Mouse (Mus musculus) heart, postnatal 0 days (tissue): ENCODE measurements at regions not wholly inside any gene's neighbourhood (a gene's known extent, or its start where the extent isn't known, plus 50 kb on each side); places are given as distances from the start of the nearest gene placed in this dataset.

Source experiments
- ATAC-seq: fragments of 200-750 bp; cut with Nextera tagmentation; 2 replicates; pipeline ENCODE4 v1.8.0; 2017; ENCODE audit warnings: low read depth, moderate number of reproducible peaks, moderate library complexity; ENCODE audit not compliant: insufficient read depth
- DNase-seq: peaks from one replicate; pipeline ENCODE4 v3.0.0-alpha.2; 2016; ENCODE audit warnings: low spot score
- H3K27ac ChIP-seq: fragments of 300-500 bp; sonication (generic); 2 replicates; pipeline ENCODE4 v1.5.1; 2014; ENCODE audit warnings: low read depth, mild to moderate bottlenecking
- H3K27me3 ChIP-seq: fragments of 300-500 bp; sonication (generic); 2 replicates; pipeline ENCODE4 v1.6.1; 2014; ENCODE audit warnings: low read length, mixed read lengths; ENCODE audit not compliant: control insufficient read depth, insufficient read depth
- H3K36me3 ChIP-seq: fragments of 300-500 bp; sonication (generic); replicated peaks from 2 replicates; pipeline ENCODE4 v1.6.1; 2014; ENCODE audit warnings: low read length, mixed read lengths; ENCODE audit not compliant: control insufficient read depth, insufficient read depth
- H3K4me1 ChIP-seq: fragments of 300-500 bp; sonication (generic); 2 replicates; pipeline ENCODE4 v1.6.1; 2014; ENCODE audit warnings: antibody characterized with exemption; ENCODE audit not compliant: control insufficient read depth, insufficient read depth
- H3K4me2 ChIP-seq: fragments of 300-500 bp; sonication (generic); 2 replicates; pipeline ENCODE4 v1.6.1; 2014; ENCODE audit warnings: low read depth, mild to moderate bottlenecking, low read length, moderate library complexity
- H3K4me3 ChIP-seq: fragments of 300-500 bp; sonication (generic); 2 replicates; pipeline ENCODE4 v1.5.1; 2014; ENCODE audit warnings: low read depth, low read length
- H3K9ac ChIP-seq: fragments of 300-500 bp; sonication (generic); replicated peaks from 2 replicates; pipeline ENCODE4 v1.6.1; 2014; ENCODE audit warnings: low read depth, low read length, mixed read lengths
- H3K9me3 ChIP-seq: fragments of 300-500 bp; sonication (generic); replicated peaks from 2 replicates; pipeline ENCODE4 v1.6.1; 2016; ENCODE audit warnings: low read length; ENCODE audit not compliant: control insufficient read depth
- CTCF ChIP-seq: IDR thresholded peaks from 2 replicates; pipeline ENCODE4 v1.5.1; 2016; ENCODE audit warnings: antibody characterized with exemption, control low read depth, low read depth
- EP300 ChIP-seq: IDR thresholded peaks from 2 replicates; pipeline ENCODE4 v1.6.1; 2016; ENCODE audit warnings: antibody characterized with exemption, low read depth
- WGBS: fragments of 180-500 bp; shearing (Covaris S2); extraction: QIAGEN DNeasy Blood & Tissue Kit; methylation state at CpG from one replicate; pipeline ENCODE4 v1.1.7; 2014; 5-methylcytosine and 5-hydroxymethylcytosine counted together

GRCm38 (mm10) chr12:77094168-77094567, 132.2 kb upstream of the Max start:
- no peak overlapping the region for H3K27ac ChIP-seq
- peaks cover 11% of the 10 kb centered on the region; the same call in 1 of the 2 replicates for H3K4me1 ChIP-seq
- H3K36me3 ChIP-seq, result no peaks in the 10 kb centered on the region
- no peak overlapping the region for H3K4me2 ChIP-seq
- H3K4me3 ChIP-seq, result no peak overlapping the region
- H3K9ac ChIP-seq, result no peak overlapping the region
- no peak for ATAC-seq
- 52% methylated on average over 7 of the region's 7 CpGs for WGBS
- H3K27me3 ChIP-seq, result no peaks in the 10 kb centered on the region
- TF ChIP-seq CTCF (no peak), EP300 (no peak)
- no peak for DNase-seq
- no peaks in the 10 kb centered on the region for H3K9me3 ChIP-seq

DNA sequence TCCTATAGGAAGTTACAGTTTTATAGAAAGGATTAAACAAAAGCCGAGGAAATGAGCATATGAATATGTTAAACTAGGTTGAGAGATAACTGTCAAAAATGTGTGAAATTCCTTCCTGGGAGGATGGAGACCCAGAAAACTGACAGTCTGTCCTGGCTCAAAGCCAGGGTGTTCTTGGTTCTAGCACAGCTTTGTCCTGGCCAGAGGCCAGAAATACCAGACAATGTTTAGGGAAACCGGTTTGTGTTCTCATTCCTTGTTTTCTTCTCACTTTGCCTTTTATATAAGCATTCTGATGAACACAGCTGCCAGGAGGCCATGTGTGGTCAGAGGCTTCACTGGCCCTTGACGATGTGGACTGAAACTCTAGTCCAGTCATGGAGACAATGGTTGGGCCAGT, 130.7 kb upstream of the Max start:
- TF ChIP-seq CTCF, result no peak
- no peak for TF ChIP-seq EP300
- no peak overlapping the region for H3K4me2 ChIP-seq
- H3K36me3 ChIP-seq, result no peaks in the 10 kb centered on the region
- WGBS, result 20% methylated on average over 3 of the region's 3 CpGs
- H3K27ac ChIP-seq, result no peak overlapping the region
- H3K9me3 ChIP-seq, result no peaks in the 10 kb centered on the region
- H3K27me3 ChIP-seq, result no peaks in the 10 kb centered on the region
- no peak for ATAC-seq
- H3K9ac ChIP-seq, result no peak overlapping the region
- peak; percentile 31 for DNase-seq
- no peak overlapping the region for H3K4me3 ChIP-seq
- H3K4me1 ChIP-seq, result peaks cover 11% of the 10 kb centered on the region; the same call in 1 of the 2 replicates

DNA sequence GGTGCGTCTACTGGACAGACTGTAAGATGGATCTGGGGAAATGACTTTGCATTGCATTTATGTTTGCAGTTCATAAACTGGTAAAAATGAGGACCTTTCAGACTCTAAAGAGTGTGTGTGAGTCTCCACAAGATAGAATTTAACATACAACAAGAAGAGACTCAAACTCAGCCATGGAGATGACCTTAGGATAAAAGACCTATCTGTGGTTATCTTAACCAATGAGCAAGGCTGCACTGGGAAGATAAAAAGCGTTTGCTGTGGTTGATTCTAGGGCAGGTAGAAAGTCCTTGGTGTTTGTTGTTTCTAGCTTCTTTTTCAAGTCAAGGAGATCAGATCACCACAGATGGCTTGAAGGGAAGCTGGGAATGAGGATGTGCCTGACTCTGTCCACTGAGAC, 130.1 kb upstream of the Max start:
- no peak for DNase-seq
- Histone ChIP-seq H3K36me3 (no peaks in the 10 kb centered on the region), H3K9ac (no peak overlapping the region), H3K9me3 (no peaks in the 10 kb centered on the region), H3K4me2 (no peak overlapping the region), H3K27ac (no peak overlapping the region), H3K27me3 (no peaks in the 10 kb centered on the region), H3K4me1 (peaks cover 11% of the 10 kb centered on the region; the same call in 1 of the 2 replicates), H3K4me3 (no peak overlapping the region)
- TF ChIP-seq EP300 (no peak), CTCF (no peak)
- WGBS, result 70% methylated on average over 2 of the region's 2 CpGs
- no peak for ATAC-seq

DNA sequence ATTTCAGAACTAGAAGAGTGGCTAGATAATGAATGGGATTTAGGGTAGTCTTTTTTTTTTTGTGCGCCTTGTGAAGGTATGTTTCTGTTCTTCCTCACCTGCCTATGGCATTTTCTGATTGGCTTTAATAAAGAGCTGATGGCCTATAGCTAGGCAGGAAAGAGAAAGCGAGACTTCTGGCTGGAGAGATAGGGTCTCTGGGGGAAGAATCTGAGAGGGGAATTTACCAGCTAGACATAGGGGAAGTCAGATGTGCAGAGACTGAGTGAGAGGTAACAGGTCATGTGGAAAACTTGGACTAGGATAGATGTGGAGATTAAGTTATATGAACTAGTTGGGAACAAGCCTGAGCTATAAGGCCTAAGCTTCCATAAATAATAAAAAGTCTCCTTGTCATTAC, 129.7 kb upstream of the Max start:
- DNase-seq (no peak), ATAC-seq (no peak)
- Histone ChIP-seq H3K4me3 (no peak overlapping the region), H3K9me3 (no peaks in the 10 kb centered on the region), H3K36me3 (no peaks in the 10 kb centered on the region), H3K27ac (no peak overlapping the region), H3K4me1 (peaks cover 11% of the 10 kb centered on the region; the same call in 1 of the 2 replicates), H3K27me3 (no peaks in the 10 kb centered on the region), H3K9ac (no peak overlapping the region), H3K4me2 (no peak overlapping the region)
- TF ChIP-seq CTCF (no peak), EP300 (no peak)
- 90% methylated on average over 2 of the region's 2 CpGs for WGBS

DNA sequence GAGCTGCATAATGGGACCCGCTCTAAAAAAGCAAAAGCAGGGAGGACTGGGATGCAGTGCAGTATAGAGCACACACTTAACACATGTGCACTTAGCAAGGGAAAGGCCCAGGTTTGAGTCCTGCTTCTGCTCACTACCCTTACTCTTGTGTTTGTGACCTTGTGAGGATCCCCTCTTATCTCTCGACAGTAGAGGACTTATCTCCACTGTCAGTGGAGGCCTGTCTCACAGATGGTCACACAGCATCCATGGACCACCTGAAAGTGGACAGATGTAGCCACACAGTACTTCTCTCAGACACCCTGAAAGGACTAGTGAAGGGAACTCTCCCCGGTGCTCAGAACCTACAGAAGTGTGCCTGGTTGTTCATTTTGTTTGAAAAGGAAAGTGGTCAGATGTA, 128.5 kb upstream of the Max start:
- no peak for TF ChIP-seq CTCF
- TF ChIP-seq EP300, result no peak
- ATAC-seq (no peak), DNase-seq (no peak)
- Histone ChIP-seq H3K9ac (no peak overlapping the region), H3K36me3 (no peaks in the 10 kb centered on the region), H3K27me3 (no peaks in the 10 kb centered on the region), H3K4me2 (no peak overlapping the region), H3K27ac (no peak overlapping the region), H3K4me3 (no peak overlapping the region), H3K9me3 (no peaks in the 10 kb centered on the region), H3K4me1 (peaks cover 11% of the 10 kb centered on the region; the same call in 1 of the 2 replicates)
- 70% methylated on average over 3 of the region's 3 CpGs for WGBS

DNA sequence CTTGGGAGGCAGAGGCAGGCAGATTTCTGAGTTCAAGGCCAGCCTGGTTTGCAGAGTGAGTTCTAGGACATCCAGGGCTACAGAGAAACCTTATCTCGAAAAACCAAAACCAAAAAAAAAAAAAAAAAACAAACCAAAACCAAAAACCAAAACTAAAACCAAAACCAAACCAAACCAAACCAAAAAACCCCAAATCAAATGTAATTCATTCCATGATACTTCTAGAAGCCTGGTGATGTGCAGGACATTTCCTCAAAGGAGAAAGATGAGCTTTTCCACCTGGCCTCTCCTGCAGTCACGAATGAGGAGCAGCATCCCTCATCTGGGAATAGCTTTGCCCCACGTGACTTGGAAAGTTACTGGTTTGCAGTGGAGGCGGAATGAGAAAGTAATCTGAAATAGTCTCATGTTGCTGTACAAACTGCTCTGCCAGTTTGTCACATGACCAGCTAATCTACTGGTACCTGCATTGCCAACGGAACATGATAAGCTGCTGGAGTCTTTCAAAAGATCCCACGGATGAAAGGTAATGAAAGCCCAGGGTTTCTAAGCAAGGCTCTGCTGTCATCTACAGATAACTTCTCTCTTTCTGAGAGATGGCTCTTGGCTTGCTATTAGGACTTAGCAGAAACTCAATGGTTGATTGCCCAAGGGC, 127.8 kb upstream of the Max start:
- TF ChIP-seq CTCF, result no peak
- no peak for TF ChIP-seq EP300
- Histone ChIP-seq H3K27me3 (no peaks in the 10 kb centered on the region), H3K9me3 (no peaks in the 10 kb centered on the region), H3K27ac (no peak overlapping the region), H3K4me3 (no peak overlapping the region), H3K4me1 (peaks cover 11% of the 10 kb centered on the region; the same call in 1 of the 2 replicates), H3K36me3 (no peaks in the 10 kb centered on the region), H3K9ac (no peak overlapping the region), H3K4me2 (no peak overlapping the region)
- WGBS, result 45% methylated on average over 6 of the region's 6 CpGs
- DNase-seq (no peak), ATAC-seq (no peak)
